Mouse (Mus musculus) inflammation-experienced regulatory T-cells, adult 6 months (primary cell): Measurements from ENCODE around the gene Ccdc14. TPM values are rescaled to one million over a fixed set of nuclear protein-coding genes. Genes with fewer than 3 reads are reported as not detected.

Experiments
- polyA plus RNA-seq, 3 experiments: library from polyadenylated mRNA; unstranded; fragments of 100-300 nt; shearing (Covaris generic); gene quantifications; one replicate each; pipeline ENCODE4 v1.2.1; 2017

The Ccdc14 gene
- polyA plus RNA-seq, 3 experiments from 2014 or later: 3.4 to 4.9 (median 4.4) TPM

Other genes with a start within 250 kb of the Ccdc14 start
- under 1 TPM in 1 of 3 experiments, not detected in 2; 0.21 TPM for gene Kalrn, start 117.1 kb upstream of the Ccdc14 start, polyA plus RNA-seq
- gene Ropn1, start 40.7 kb upstream of the Ccdc14 start, polyA plus RNA-seq: not detected
- not detected for gene Mylk, start 54.6 kb downstream of the Ccdc14 start, polyA plus RNA-seq